Mouse (Mus musculus): ENCODE results near the gene Dnajc30. TPM values are rescaled to one million over a fixed set of nuclear protein-coding genes. Genes with fewer than 3 reads are reported as not detected.
A peak's percentile ranks its signal among the peaks of the same experiment; 100 is the strongest.

Dnajc30 gene
- polyA plus RNA-seq (2015; fragmentation: Nextera tagmentation; extraction: Ambion mirVana): 37.4 and 38.8 TPM in 2 replicates

DNA sequence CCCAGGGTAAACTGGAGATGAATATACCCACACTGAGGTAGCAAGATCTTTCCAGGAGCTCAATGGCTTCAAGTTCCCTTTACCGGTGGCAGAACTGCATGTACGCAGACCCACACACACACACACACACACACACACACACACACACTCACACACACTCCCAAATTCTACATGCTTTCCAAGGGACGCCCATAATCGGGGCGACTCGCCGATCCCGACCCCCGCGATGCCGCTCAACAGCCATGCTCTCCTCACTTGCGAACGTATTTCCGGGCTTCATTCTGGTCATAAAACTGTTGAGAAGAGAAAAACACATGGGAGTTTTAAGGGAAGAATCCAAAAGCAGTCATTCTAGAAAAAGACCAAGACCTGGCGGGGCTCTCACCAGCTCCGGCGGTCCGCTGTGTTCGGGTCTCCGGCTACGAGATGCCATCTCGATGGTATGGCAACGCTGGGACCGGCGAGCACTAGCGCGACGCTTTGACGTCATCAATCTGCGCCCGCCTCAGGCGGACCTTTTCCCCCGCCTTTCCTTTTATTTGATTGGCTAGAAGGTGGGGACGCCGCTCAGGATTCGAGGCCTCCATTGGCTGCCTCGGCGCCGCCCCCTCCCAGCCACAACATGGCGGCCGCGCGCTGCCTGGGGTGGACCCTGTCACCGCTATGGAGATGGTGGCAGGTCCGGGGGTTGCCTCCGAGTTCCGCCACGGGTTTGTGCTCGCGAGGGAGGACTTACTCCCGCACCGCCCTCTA, at the start of gene Dnajc30:
Gene Dnajc30 (plus strand): TSS at position 574 of the 753 bp plus-strand sequence.
- ATAC-seq (ENCODE audit: low FRiP score): peak; percentile 97
- H3K9me3 ChIP-seq: no peaks in the 10 kb centered on the region
- under 1% methylated on average over 52 of the region's 52 CpGs for WGBS

GRCm38 (mm10) chr5:135015497-135015896, 48.5 kb upstream of the Dnajc30 start:
- ATAC-seq (ENCODE audit: low FRiP score): no peak
- H3K27me3 ChIP-seq: no peaks in the 10 kb centered on the region

More for the DNA sequence above, at the start of gene Dnajc30:
- Histone ChIP-seq H3K27ac (peak within 1 kb of the TSS; percentile 79), H3K4me3 (peak within 1 kb of the TSS; percentile 97), H3K27me3 (no peaks in the 10 kb centered on the region), H3K4me2 (peak within 1 kb of the TSS; percentile 97), H3K4me1 (replicated peaks) (peaks cover 26% of the 10 kb centered on the region), H3K9ac (peak within 1 kb of the TSS; percentile 90), H3K36me3 (peaks cover 59% of the 10 kb centered on the region)

DNA sequence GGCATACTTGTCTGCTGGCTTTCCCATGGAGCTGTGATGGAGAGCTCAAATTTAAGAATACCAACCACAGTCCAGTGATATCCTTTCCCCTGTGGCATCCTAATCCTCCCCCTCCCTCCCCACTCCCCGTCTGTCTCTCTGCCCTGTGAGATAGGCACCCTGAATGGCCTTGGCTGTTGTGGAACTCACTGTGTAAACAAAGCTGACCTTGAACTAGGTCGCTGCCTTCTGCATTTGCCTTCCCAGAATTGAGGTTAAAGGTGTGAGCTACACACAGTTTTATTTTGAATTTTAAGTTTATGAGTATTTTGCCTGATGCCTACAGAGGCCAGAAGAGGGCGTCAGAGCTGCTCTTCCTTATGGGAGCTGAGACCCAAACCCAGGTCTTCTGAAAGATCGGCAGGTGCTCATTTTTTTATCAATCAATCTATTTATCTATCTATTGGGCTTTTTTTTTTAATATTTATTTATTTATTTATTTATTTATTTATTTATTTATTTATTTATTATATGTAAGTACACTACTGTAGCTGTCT, 47.7 kb upstream of the Dnajc30 start:
- Histone ChIP-seq H3K36me3 (no peaks in the 10 kb centered on the region), H3K9ac (no peak overlapping the region), H3K4me2 (no peak overlapping the region), H3K27me3 (no peaks in the 10 kb centered on the region), H3K9me3 (no peaks in the 10 kb centered on the region), H3K27ac (no peak overlapping the region), H3K4me1 (replicated peaks) (peaks cover 18% of the 10 kb centered on the region), H3K4me3 (no peak overlapping the region)
- ATAC-seq (ENCODE audit: low FRiP score): no peak
- 65% methylated on average over 4 of the region's 4 CpGs for WGBS

More at GRCm38 (mm10) chr5:135015497-135015896, 48.5 kb upstream of the Dnajc30 start:
- Histone ChIP-seq H3K36me3 (no peaks in the 10 kb centered on the region), H3K4me2 (no peak overlapping the region), H3K4me1 (replicated peaks) (peaks cover 26% of the 10 kb centered on the region), H3K4me3 (no peak overlapping the region), H3K9ac (no peak overlapping the region), H3K27ac (no peak overlapping the region), H3K9me3 (no peaks in the 10 kb centered on the region)
- whole genome bisulfite sequencing: 15% methylated on average over 7 of the region's 7 CpGs

- peak overlapping the region; percentile 35 for H3K27ac ChIP-seq
- no peak overlapping the region for H3K9ac ChIP-seq
- no peaks in the 10 kb centered on the region for H3K9me3 ChIP-seq
- no peaks in the 10 kb centered on the region for H3K36me3 ChIP-seq
- H3K27me3 ChIP-seq: 0 out of 2 replicates have a peak, but pooled peaks cover 2% of the 10 kb centered on the region
- ATAC-seq (ENCODE audit: low FRiP score): peak; percentile 63; the same call in 1 of the 2 replicates
- H3K4me2 ChIP-seq: no peak overlapping the region
- H3K4me3 ChIP-seq: no peak overlapping the region
- 44% methylated on average over 6 of the region's 6 CpGs for WGBS
- H3K4me1 ChIP-seq (replicated peaks): peaks cover 34% of the 10 kb centered on the region
These were observed 42.2 kb upstream of the Dnajc30 start for GRCm38 (mm10) chr5:135021814-135022213.

GRCm38 (mm10) chr5:135023344-135024173, 40.4 kb upstream of the Dnajc30 start, which contains the start of gene Stx1a:
TSS of gene Stx1a (plus strand) at chr5:135023482.
- Histone ChIP-seq H3K9me3 (no peaks in the 10 kb centered on the region), H3K4me2 (peak within 1 kb of the TSS; percentile 94), H3K36me3 (no peaks in the 10 kb centered on the region), H3K27me3 (0 out of 2 replicates have a peak, but pooled peaks cover 2% of the 10 kb centered on the region), H3K9ac (peak within 1 kb of the TSS; percentile 84), H3K4me3 (peak within 1 kb of the TSS; percentile 69), H3K4me1 (replicated peaks) (peaks cover 35% of the 10 kb centered on the region), H3K27ac (peak within 1 kb of the TSS; percentile 0)
- 1% methylated on average over 57 of the region's 61 CpGs for WGBS
- ATAC-seq (ENCODE audit: low FRiP score): peak; percentile 90

- no peak for ATAC-seq (ENCODE audit: low FRiP score)
- Histone ChIP-seq H3K27me3 (0 out of 2 replicates have a peak, but pooled peaks cover 2% of the 10 kb centered on the region), H3K4me3 (peak overlapping the region; percentile 69; the same call in 1 of the 2 replicates), H3K4me1 (replicated peaks) (peaks cover 44% of the 10 kb centered on the region), H3K27ac (no peak overlapping the region), H3K4me2 (peak overlapping the region; percentile 94), H3K9ac (0 out of 2 replicates have a peak overlapping the region, but pooled peaks have one; percentile 20), H3K9me3 (no peaks in the 10 kb centered on the region), H3K36me3 (no peaks in the 10 kb centered on the region)
- 68% methylated on average over 11 of the region's 11 CpGs for WGBS
These were observed 39.3 kb upstream of the Dnajc30 start for GRCm38 (mm10) chr5:135024665-135025224.

DNA sequence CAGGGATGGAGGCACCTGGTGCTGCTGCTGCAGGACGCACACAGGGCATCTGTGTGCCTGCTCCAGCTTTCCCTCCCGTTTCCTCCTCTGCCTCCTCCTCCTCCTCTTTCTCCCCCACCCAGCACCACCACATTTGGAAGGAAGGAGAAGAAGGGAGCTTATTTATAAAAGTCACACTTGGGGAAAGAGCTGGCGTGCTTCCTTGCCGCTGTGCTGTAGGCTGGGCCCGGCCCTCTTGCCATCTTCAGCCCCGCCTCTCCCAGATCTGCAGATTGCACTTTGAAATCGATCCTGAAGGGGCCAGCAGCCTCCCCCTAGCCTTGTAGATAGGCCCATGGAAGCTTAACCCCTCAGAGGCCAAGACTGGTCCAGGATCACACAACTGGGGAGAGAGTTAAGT, 38.1 kb upstream of the Dnajc30 start:
- Histone ChIP-seq H3K4me3 (no peak overlapping the region), H3K36me3 (no peaks in the 10 kb centered on the region), H3K9ac (0 out of 2 replicates have a peak overlapping the region, but pooled peaks have one; percentile 46), H3K4me1 (replicated peaks) (peaks cover 44% of the 10 kb centered on the region), H3K9me3 (no peaks in the 10 kb centered on the region), H3K27me3 (0 out of 2 replicates have a peak, but pooled peaks cover 2% of the 10 kb centered on the region), H3K27ac (no peak overlapping the region), H3K4me2 (peak overlapping the region; percentile 94)
- ATAC-seq (ENCODE audit: low FRiP score): no peak
- 17% methylated on average over 7 of the region's 7 CpGs for WGBS

GRCm38 (mm10) chr5:135029007-135029854, 34.8 kb upstream of the Dnajc30 start:
- Histone ChIP-seq H3K27me3 (0 out of 2 replicates have a peak, but pooled peaks cover 2% of the 10 kb centered on the region), H3K4me1 (replicated peaks) (peaks cover 28% of the 10 kb centered on the region), H3K4me2 (peak overlapping the region; percentile 10; the same call in 1 of the 2 replicates), H3K36me3 (no peaks in the 10 kb centered on the region; the same call in 1 of the 2 replicates), H3K4me3 (no peak overlapping the region), H3K9me3 (no peaks in the 10 kb centered on the region; the same call in 1 of the 2 replicates), H3K27ac (no peak overlapping the region; the same call in 1 of the 2 replicates), H3K9ac (no peak overlapping the region)
- no peak for ATAC-seq (ENCODE audit: low FRiP score)
- WGBS: 55% methylated on average over 18 of the region's 18 CpGs

GRCm38 (mm10) chr5:135032581-135032980, 31.4 kb upstream of the Dnajc30 start:
- no peak for ATAC-seq (ENCODE audit: low FRiP score)
- Histone ChIP-seq H3K4me1 (replicated peaks) (peaks cover 10% of the 10 kb centered on the region), H3K9ac (no peak overlapping the region), H3K27ac (no peak overlapping the region), H3K27me3 (no peaks in the 10 kb centered on the region), H3K4me3 (no peak overlapping the region), H3K36me3 (peaks cover 7% of the 10 kb centered on the region), H3K4me2 (no peak overlapping the region), H3K9me3 (no peaks in the 10 kb centered on the region; the same call in 1 of the 2 replicates)
- WGBS: 95% methylated on average over 5 of the region's 5 CpGs

- Histone ChIP-seq H3K9ac (no peak overlapping the region), H3K4me3 (no peak overlapping the region), H3K4me2 (no peak overlapping the region), H3K4me1 (replicated peaks) (no peaks in the 10 kb centered on the region), H3K9me3 (no peaks in the 10 kb centered on the region; the same call in 1 of the 2 replicates), H3K27me3 (no peaks in the 10 kb centered on the region), H3K36me3 (peaks cover 16% of the 10 kb centered on the region), H3K27ac (no peak overlapping the region)
- no peak for ATAC-seq (ENCODE audit: low FRiP score)
- WGBS: 100% methylated on average over 2 of the region's 2 CpGs
These were observed 29.4 kb upstream of the Dnajc30 start for GRCm38 (mm10) chr5:135034593-135034992.

Data from hindbrain, embryonic 13.5 days (tissue).